Mouse (Mus musculus): ENCODE measurements around the gene Gm6583. TPM values are rescaled to one million over a fixed set of nuclear protein-coding genes. Genes with fewer than 3 reads are reported as not detected.
"Not testable (repeated sequence)": the region's sequence is repeated elsewhere in the genome, so short reads cannot be mapped to it uniquely, and the experiment has no call there.

Gene Gm6583
- polyA plus RNA-seq, 1 experiment from 2014 or later: 0.23 TPM

DNA sequence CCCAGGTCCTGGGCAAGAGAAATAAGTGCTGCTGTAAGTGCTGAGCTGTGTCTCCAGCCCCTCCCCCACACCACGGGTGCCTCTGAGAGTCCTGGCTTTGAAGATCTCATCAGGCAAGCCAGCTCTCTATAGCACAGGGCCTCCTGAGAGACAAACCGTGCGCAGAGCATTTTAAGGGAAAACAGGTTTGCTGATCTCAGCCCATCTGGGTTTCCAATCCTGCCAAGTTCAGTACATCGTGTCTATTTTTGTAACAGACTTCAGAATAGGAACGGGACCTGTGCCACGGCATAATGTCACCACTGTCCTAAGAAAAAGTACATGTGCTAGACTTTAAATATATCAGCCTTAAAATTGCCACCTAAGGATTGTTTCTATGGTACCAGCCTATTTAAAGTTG, 34.9 kb downstream of the Gm6583 start:
- H3K9me3 ChIP-seq: no peaks in the 10 kb centered on the region
- 0 out of 2 replicates have a peak, but pooled peaks cover 5% of the 10 kb centered on the region for H3K4me1 ChIP-seq (replicated peaks)
- H3K9ac ChIP-seq: no peak overlapping the region
- H3K27ac ChIP-seq: no peak overlapping the region
- 73% methylated on average over 6 of the region's 6 CpGs for WGBS
- H3K36me3 ChIP-seq: no peaks in the 10 kb centered on the region
- no peak for ATAC-seq
- no peaks in the 10 kb centered on the region for H3K27me3 ChIP-seq (replicated peaks)
- no peak overlapping the region for H3K4me3 ChIP-seq (replicated peaks)
- no peak overlapping the region for H3K4me2 ChIP-seq (replicated peaks)

DNA sequence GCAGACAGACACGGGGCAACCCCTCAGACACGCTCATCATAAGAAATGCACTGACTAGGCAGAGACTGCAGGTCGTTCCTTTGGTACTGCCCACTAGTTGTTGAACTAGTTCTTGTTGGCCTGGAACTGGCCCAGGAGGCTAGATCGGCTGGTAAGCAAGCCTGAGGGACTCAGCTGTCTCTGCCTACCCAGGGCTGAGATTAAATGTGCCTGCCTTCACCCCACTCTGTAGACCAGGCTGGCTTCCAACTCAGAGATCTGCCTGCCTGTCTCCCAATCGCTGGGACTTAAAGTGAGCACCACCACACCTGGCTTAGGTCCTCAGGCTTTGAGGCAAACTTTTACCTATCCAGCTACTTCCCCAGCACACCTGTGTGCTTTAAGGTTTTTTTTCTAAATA, 35.5 kb downstream of the Gm6583 start:
- Histone ChIP-seq H3K9me3 (no peaks in the 10 kb centered on the region), H3K27ac (no peak overlapping the region), H3K4me3 (replicated peaks) (no peak overlapping the region), H3K9ac (no peak overlapping the region), H3K36me3 (0 out of 2 replicates have a peak, but pooled peaks cover 3% of the 10 kb centered on the region), H3K4me1 (replicated peaks) (0 out of 2 replicates have a peak, but pooled peaks cover 3% of the 10 kb centered on the region), H3K27me3 (replicated peaks) (no peaks in the 10 kb centered on the region), H3K4me2 (replicated peaks) (no peak overlapping the region)
- 81% methylated on average over 5 of the region's 5 CpGs for WGBS
- no peak for ATAC-seq

DNA sequence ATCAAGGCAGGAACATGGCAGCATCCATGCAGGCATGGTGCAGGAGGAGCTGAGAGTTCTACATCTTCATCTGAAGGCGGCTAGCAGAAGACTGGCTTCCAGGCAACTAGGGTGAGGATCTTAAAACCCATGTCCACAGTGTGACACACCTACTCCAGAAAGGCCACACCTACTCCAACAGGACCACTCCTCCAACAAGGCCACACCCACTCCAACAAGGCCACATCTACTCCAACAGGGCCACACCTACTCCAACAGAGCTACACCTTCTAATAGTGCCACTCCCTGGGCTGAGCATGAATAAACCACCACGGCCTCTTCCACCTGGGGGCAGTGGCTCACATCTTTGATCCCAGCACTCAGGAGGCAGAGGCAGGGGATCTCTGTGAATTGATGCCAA, 36.5 kb downstream of the Gm6583 start:
- not testable (repeated sequence) for H3K27ac ChIP-seq; H3K9ac ChIP-seq; H3K9me3 ChIP-seq; H3K4me3 ChIP-seq (replicated peaks); H3K27me3 ChIP-seq (replicated peaks); H3K36me3 ChIP-seq; H3K4me2 ChIP-seq (replicated peaks); H3K4me1 ChIP-seq (replicated peaks)
- peak; percentile 71 for ATAC-seq
- 60% methylated on average over 2 of the region's 2 CpGs for WGBS

DNA sequence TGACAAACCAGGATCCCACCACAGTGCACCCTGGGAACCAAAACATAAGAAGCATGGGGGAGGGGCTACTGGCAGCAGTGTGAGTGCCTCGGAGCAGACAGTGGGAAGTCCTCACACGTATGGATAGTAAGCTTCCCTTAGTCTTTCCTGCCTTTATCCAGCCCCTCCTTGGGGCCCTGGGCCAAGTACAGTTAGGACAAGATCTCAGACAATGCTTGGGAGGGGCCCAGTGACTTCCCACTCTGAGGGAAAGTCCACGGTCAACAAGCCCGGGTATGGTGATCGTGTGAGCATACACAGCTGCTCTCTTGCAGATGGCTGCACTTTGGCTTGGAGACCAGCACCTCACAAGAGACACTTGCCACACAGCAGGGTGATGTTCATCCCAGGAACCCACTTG, 38.5 kb downstream of the Gm6583 start:
- WGBS: 47% methylated on average over 5 of the region's 5 CpGs
- Histone ChIP-seq H3K27ac (no peak overlapping the region), H3K27me3 (replicated peaks) (no peaks in the 10 kb centered on the region), H3K4me1 (replicated peaks) (no peaks in the 10 kb centered on the region), H3K36me3 (0 out of 2 replicates have a peak, but pooled peaks cover 3% of the 10 kb centered on the region), H3K9me3 (no peaks in the 10 kb centered on the region), H3K4me2 (replicated peaks) (no peak overlapping the region), H3K9ac (no peak overlapping the region), H3K4me3 (replicated peaks) (no peak overlapping the region)
- ATAC-seq: no peak

DNA sequence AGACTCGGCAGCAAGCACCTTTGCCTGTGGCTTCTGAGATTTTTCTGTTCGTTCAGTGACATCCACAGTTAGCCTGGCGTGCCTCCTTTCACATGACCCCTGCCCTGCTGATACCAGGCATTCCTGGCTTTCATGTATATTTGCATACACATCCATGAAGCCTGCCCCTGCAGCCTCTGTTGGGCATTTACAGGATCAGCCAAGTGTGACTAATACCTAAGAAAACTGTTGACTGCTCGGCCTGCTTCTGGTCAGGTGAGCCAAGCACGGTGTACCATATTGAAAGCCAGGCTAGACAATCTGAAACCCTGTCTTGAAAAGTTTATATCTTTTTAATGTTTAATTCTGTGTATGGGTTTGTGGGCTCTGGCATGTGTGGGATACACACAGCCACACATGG, 39.4 kb downstream of the Gm6583 start:
- 84% methylated on average over 5 of the region's 5 CpGs for WGBS
- Histone ChIP-seq H3K4me1 (replicated peaks) (no peaks in the 10 kb centered on the region), H3K9ac (no peak overlapping the region), H3K4me3 (replicated peaks) (no peak overlapping the region), H3K36me3 (0 out of 2 replicates have a peak, but pooled peaks cover 3% of the 10 kb centered on the region), H3K4me2 (replicated peaks) (no peak overlapping the region), H3K27me3 (replicated peaks) (no peaks in the 10 kb centered on the region), H3K9me3 (no peaks in the 10 kb centered on the region), H3K27ac (no peak overlapping the region)
- no peak for ATAC-seq

DNA sequence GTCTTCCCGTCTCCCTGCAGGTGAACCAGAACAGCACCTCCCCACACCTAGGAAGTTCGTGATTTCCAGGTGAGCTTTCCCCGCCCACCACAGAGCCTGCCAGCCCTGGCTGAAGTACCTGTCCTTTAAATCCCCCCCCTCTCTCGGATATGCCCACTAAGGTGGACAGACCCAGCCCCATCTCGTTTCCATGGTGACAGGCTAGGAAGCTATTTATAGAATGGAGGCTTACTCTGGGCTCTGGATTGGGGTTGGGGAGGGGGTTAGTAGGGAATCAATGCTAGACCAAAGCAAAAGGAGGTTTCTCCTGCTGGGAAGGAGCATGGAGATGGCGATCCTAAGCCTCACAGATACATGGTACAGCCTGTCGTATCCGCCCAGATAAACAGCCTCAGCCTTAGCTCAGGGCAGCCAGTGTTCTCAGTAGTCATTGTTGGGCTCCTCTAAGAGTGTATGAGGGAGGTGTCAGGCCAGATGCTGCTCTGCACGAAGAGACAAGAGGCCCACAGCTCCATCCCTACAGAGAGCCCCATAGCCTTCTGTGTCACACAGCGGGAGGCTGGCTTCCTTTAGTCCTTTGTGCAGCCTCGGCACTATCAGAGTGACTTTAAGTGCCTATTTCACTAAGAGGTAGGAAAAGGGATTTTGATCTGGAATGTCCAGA, 42.5 kb downstream of the Gm6583 start:
- Histone ChIP-seq H3K9ac (no peak overlapping the region), H3K4me2 (replicated peaks) (no peak overlapping the region), H3K27ac (no peak overlapping the region), H3K4me1 (replicated peaks) (no peaks in the 10 kb centered on the region), H3K4me3 (replicated peaks) (no peak overlapping the region), H3K9me3 (no peaks in the 10 kb centered on the region), H3K27me3 (replicated peaks) (no peaks in the 10 kb centered on the region), H3K36me3 (peaks cover 9% of the 10 kb centered on the region; the same call in 1 of the 2 replicates)
- WGBS: 76% methylated on average over 11 of the region's 11 CpGs
- ATAC-seq: no peak

DNA sequence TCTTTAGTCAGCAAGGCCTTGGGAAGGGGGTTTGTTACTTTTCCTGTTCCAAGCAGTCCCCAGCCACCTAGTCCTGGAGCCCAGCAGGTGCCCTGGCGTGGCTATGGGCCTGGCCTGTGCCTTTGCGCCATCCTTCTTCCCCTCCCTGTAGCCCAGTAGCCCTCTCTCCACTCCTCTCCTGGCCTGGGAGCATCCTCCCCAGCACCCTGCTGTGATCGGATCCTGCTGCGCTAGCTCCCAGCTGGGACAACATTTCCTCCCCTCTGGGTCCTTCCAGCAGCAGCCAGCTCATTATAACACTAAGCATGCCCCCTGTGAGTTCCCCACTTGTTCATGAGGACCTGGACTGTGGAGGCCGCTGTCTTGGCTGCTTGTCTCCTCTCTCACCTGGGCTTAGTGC, 50.0 kb downstream of the Gm6583 start:
- Histone ChIP-seq H3K9me3 (no peaks in the 10 kb centered on the region), H3K27me3 (replicated peaks) (no peaks in the 10 kb centered on the region), H3K36me3 (peaks cover 11% of the 10 kb centered on the region), H3K27ac (no peak overlapping the region), H3K4me2 (replicated peaks) (no peak overlapping the region), H3K4me1 (replicated peaks) (peaks cover 11% of the 10 kb centered on the region; the same call in 1 of the 2 replicates), H3K9ac (no peak overlapping the region), H3K4me3 (replicated peaks) (no peak overlapping the region)
- ATAC-seq: no peak
- 88% methylated on average over 5 of the region's 5 CpGs for WGBS

Other genes starting within 250 kb of the Gm6583 start
- gene Cryba4, start 103.5 kb downstream of the Gm6583 start, polyA plus RNA-seq (2015; fragmentation: Nextera tagmentation; extraction: Ambion mirVana): 1.7 and 1.8 TPM in 2 replicates
- 1.9 and 2.4 TPM in 2 replicates for gene Crybb1, start 100.2 kb downstream of the Gm6583 start, polyA plus RNA-seq (2015; fragmentation: Nextera tagmentation; extraction: Ambion mirVana)
- gene Tpst2, start 79.3 kb downstream of the Gm6583 start, polyA plus RNA-seq (2015; fragmentation: Nextera tagmentation; extraction: Ambion mirVana): 43.1 and 45.3 TPM in 2 replicates
- gene Tfip11, start 29.7 kb downstream of the Gm6583 start, polyA plus RNA-seq (2015; fragmentation: Nextera tagmentation; extraction: Ambion mirVana): 25.5 and 26.2 TPM in 2 replicates
- gene Srrd, start 13.0 kb downstream of the Gm6583 start, polyA plus RNA-seq (2015; fragmentation: Nextera tagmentation; extraction: Ambion mirVana): 32.2 and 35.4 TPM in 2 replicates
- 38.7 and 41.8 TPM in 2 replicates for gene Hps4, start 12.9 kb downstream of the Gm6583 start, polyA plus RNA-seq (2015; fragmentation: Nextera tagmentation; extraction: Ambion mirVana)
- gene Asphd2, start 38.8 kb upstream of the Gm6583 start, polyA plus RNA-seq (2015; fragmentation: Nextera tagmentation; extraction: Ambion mirVana): 8.5 and 10.1 TPM in 2 replicates
- gene Gm6588, start 93.4 kb upstream of the Gm6583 start, polyA plus RNA-seq (2015; fragmentation: Nextera tagmentation; extraction: Ambion mirVana): not detected in 2 replicates
- gene Sez6l, start 221.2 kb upstream of the Gm6583 start, polyA plus RNA-seq (2015; fragmentation: Nextera tagmentation; extraction: Ambion mirVana): 1.8 and 2.0 TPM in 2 replicates

All from intestine, embryonic 15.5 days (tissue).